Mouse (Mus musculus) cerebellum, adult 11 months (tissue): ENCODE measurements around the gene Gm20708.
A peak's percentile ranks its signal among the peaks of the same experiment; 100 is the strongest.

Experiments
- DNase-seq: peaks from one replicate; pipeline ENCODE4 v3.0.0; 2022

The Gm20708 gene

GRCm38 (mm10) chr11:117836306-117836705 is 26.8 kb downstream of the Gm20708 start:
- no peak for DNase-seq

GRCm38 (mm10) chr11:117838572-117838971 is 29.1 kb downstream of the Gm20708 start:
- no peak for DNase-seq

GRCm38 (mm10) chr11:117839021-117839420 is 29.6 kb downstream of the Gm20708 start:
- DNase-seq, result no peak

- DNase-seq, result no peak
Observed at GRCm38 (mm10) chr11:117840910-117841309, 31.4 kb downstream of the Gm20708 start.

GRCm38 (mm10) chr11:117843434-117843833 is 34.0 kb downstream of the Gm20708 start:
- no peak for DNase-seq

- no peak for DNase-seq
Observed at GRCm38 (mm10) chr11:117844997-117845396, 35.5 kb downstream of the Gm20708 start.

GRCm38 (mm10) chr11:117845651-117846050 is 36.2 kb downstream of the Gm20708 start:
- no peak for DNase-seq

GRCm38 (mm10) chr11:117846640-117847039 is 37.2 kb downstream of the Gm20708 start:
- no peak for DNase-seq

- DNase-seq, result no peak
Observed at GRCm38 (mm10) chr11:117847593-117848215, 38.2 kb downstream of the Gm20708 start.

- DNase-seq, result no peak
Observed at GRCm38 (mm10) chr11:117848271-117848984, 39.0 kb downstream of the Gm20708 start.

- DNase-seq, result peak; percentile 95
Observed at GRCm38 (mm10) chr11:117848985-117849671, 39.7 kb downstream of the Gm20708 start, which contains the start of gene Birc5. Birc5 (plus strand) TSS chr11:117849251.

GRCm38 (mm10) chr11:117852875-117853274 is 43.4 kb downstream of the Gm20708 start:
- DNase-seq, result no peak

GRCm38 (mm10) chr11:117854241-117854640 is 44.8 kb downstream of the Gm20708 start:
- no peak for DNase-seq

GRCm38 (mm10) chr11:117855360-117855759 is 45.9 kb downstream of the Gm20708 start:
- no peak for DNase-seq

GRCm38 (mm10) chr11:117855975-117856374 is 46.5 kb downstream of the Gm20708 start:
- DNase-seq, result no peak

GRCm38 (mm10) chr11:117857462-117857861 is 48.0 kb downstream of the Gm20708 start:
- no peak for DNase-seq

GRCm38 (mm10) chr11:117858392-117858791 is 48.9 kb downstream of the Gm20708 start:
- DNase-seq, result no peak

- no peak for DNase-seq
Observed at GRCm38 (mm10) chr11:117860601-117861000, 51.1 kb downstream of the Gm20708 start, which contains the start of gene Tmem235. Tmem235 (plus strand) TSS chr11:117860752.

GRCm38 (mm10) chr11:117863174-117863856 is 53.8 kb downstream of the Gm20708 start:
- DNase-seq, result no peak

GRCm38 (mm10) chr11:117864805-117865204 is 55.3 kb downstream of the Gm20708 start:
- DNase-seq, result no peak

GRCm38 (mm10) chr11:117865988-117866387 is 56.5 kb downstream of the Gm20708 start:
- no peak for DNase-seq

GRCm38 (mm10) chr11:117870688-117871365 is 61.4 kb downstream of the Gm20708 start:
- DNase-seq, result peak; percentile 84

- DNase-seq, result no peak
Observed at GRCm38 (mm10) chr11:117871376-117871775, 61.9 kb downstream of the Gm20708 start.
